Mouse (Mus musculus) heart, embryonic 15.5 days (tissue): Measurements from ENCODE around the gene Gm17304. TPM values are rescaled to one million over a fixed set of nuclear protein-coding genes. Genes with fewer than 3 reads are reported as not detected.
A peak's percentile ranks its signal among the peaks of the same experiment; 100 is the strongest.

Experiments used
- ATAC-seq: fragments of 200-750 bp; cut with Nextera tagmentation; replicated peaks from 2 replicates; pipeline ENCODE4 v1.8.0; 2017; ENCODE audit warnings: low read depth, moderate TSS enrichment; ENCODE audit not compliant: insufficient number of reproducible peaks, insufficient read depth, low FRiP score
- H3K27ac ChIP-seq: fragments of 300-500 bp; sonication (generic); 2 replicates; pipeline ENCODE4 v1.5.1; 2015; ENCODE audit warnings: mild to moderate bottlenecking, inconsistent platforms
- H3K27me3 ChIP-seq: fragments of 300-500 bp; sonication (generic); 2 replicates; pipeline ENCODE4 v1.6.1; 2015; ENCODE audit warnings: inconsistent platforms
- H3K36me3 ChIP-seq: fragments of 300-500 bp; sonication (generic); 2 replicates; pipeline ENCODE4 v1.6.1; 2015; ENCODE audit warnings: mild to moderate bottlenecking, inconsistent platforms
- H3K4me1 ChIP-seq: fragments of 300-500 bp; sonication (generic); replicated peaks from 2 replicates; pipeline ENCODE4 v1.6.1; 2015; ENCODE audit warnings: inconsistent platforms
- H3K4me2 ChIP-seq: fragments of 300-500 bp; sonication (generic); 2 replicates; pipeline ENCODE4 v1.6.1; 2015; ENCODE audit warnings: inconsistent platforms, mild to moderate bottlenecking, moderate library complexity
- H3K4me3 ChIP-seq: fragments of 300-500 bp; sonication (generic); 2 replicates; pipeline ENCODE4 v1.5.1; 2015; ENCODE audit warnings: mild to moderate bottlenecking, inconsistent platforms
- H3K9ac ChIP-seq: fragments of 300-500 bp; sonication (generic); 2 replicates; pipeline ENCODE4 v1.6.1; 2015; ENCODE audit warnings: mild to moderate bottlenecking, inconsistent platforms
- H3K9me3 ChIP-seq: fragments of 300-500 bp; sonication (generic); replicated peaks from 2 replicates; pipeline ENCODE4 v1.6.1; 2016; ENCODE audit warnings: inconsistent platforms
- WGBS: fragments of 180-500 bp; shearing (Covaris S2); methylation state at CpG from one replicate; pipeline ENCODE4 v1.1.7; 2015; ENCODE audit warnings: mixed read lengths; 5-methylcytosine and 5-hydroxymethylcytosine counted together
- polyA plus RNA-seq: library from polyadenylated mRNA; unstranded; fragments of >200 nt; fragmentation: Nextera tagmentation; extraction: Ambion mirVana; gene quantifications from 2 replicates; pipeline ENCODE4 v1.2.1, GENCODE M21; 2015

The Gm17304 gene
- polyA plus RNA-seq, result not detected in 2 replicates

GRCm38 (mm10) chr5:106608798-106609197 lies at the start of gene Gm17304:
Gm17304 (plus strand) TSS chr5:106609098.
- 90% methylated on average over 4 of the region's 4 CpGs for WGBS
- H3K9me3 ChIP-seq, result no peaks in the 10 kb centered on the region
- peaks cover 9% of the 10 kb centered on the region for H3K36me3 ChIP-seq
- ATAC-seq, result no peak
- H3K9ac ChIP-seq, result no peak within 1 kb of the TSS
- 0 out of 2 replicates have a peak, but pooled peaks cover 7% of the 10 kb centered on the region for H3K4me1 ChIP-seq
- no peak within 1 kb of the TSS for H3K4me3 ChIP-seq
- H3K27ac ChIP-seq, result no peak within 1 kb of the TSS
- no peak within 1 kb of the TSS for H3K4me2 ChIP-seq
- no peaks in the 10 kb centered on the region for H3K27me3 ChIP-seq

- Histone ChIP-seq H3K4me2 (peak overlapping the region; percentile 69), H3K9me3 (no peaks in the 10 kb centered on the region), H3K4me3 (peak overlapping the region; percentile 42), H3K27me3 (peaks cover 95% of the 10 kb centered on the region), H3K4me1 (peaks cover 10% of the 10 kb centered on the region), H3K9ac (peak overlapping the region; percentile 21; the same call in 1 of the 2 replicates), H3K36me3 (no peaks in the 10 kb centered on the region), H3K27ac (no peak overlapping the region)
- 4% methylated on average over 40 of the region's 40 CpGs for WGBS
- ATAC-seq, result no peak
Measured at GRCm38 (mm10) chr5:106560631-106561498, 48.0 kb upstream of the Gm17304 start.

- peaks cover 10% of the 10 kb centered on the region for H3K4me1 ChIP-seq
- peak overlapping the region; percentile 42 for H3K4me3 ChIP-seq
- 12% methylated on average over 8 of the region's 8 CpGs for WGBS
- no peaks in the 10 kb centered on the region for H3K36me3 ChIP-seq
- H3K9me3 ChIP-seq, result no peaks in the 10 kb centered on the region
- H3K27ac ChIP-seq, result no peak overlapping the region
- H3K9ac ChIP-seq, result 0 out of 2 replicates have a peak overlapping the region, but pooled peaks have one; percentile 21
- ATAC-seq, result no peak
- H3K27me3 ChIP-seq, result peaks cover 99% of the 10 kb centered on the region
- peak overlapping the region; percentile 69 for H3K4me2 ChIP-seq
Measured at GRCm38 (mm10) chr5:106561499-106561822, 47.4 kb upstream of the Gm17304 start.

GRCm38 (mm10) chr5:106566025-106566424 lies 42.9 kb upstream of the Gm17304 start:
- H3K4me3 ChIP-seq, result no peak overlapping the region
- H3K9ac ChIP-seq, result no peak overlapping the region
- H3K4me2 ChIP-seq, result no peak overlapping the region
- peaks cover 69% of the 10 kb centered on the region for H3K27me3 ChIP-seq
- no peaks in the 10 kb centered on the region for H3K36me3 ChIP-seq
- peaks cover 5% of the 10 kb centered on the region for H3K4me1 ChIP-seq
- H3K9me3 ChIP-seq, result no peaks in the 10 kb centered on the region
- H3K27ac ChIP-seq, result no peak overlapping the region
- 40% methylated on average over 6 of the region's 6 CpGs for WGBS
- ATAC-seq, result no peak

- Histone ChIP-seq H3K27me3 (peaks cover 9% of the 10 kb centered on the region), H3K9ac (peak overlapping the region; percentile 56), H3K4me1 (peaks cover 6% of the 10 kb centered on the region), H3K36me3 (no peaks in the 10 kb centered on the region), H3K4me2 (peak overlapping the region; percentile 99), H3K27ac (no peak overlapping the region), H3K4me3 (peak overlapping the region; percentile 65), H3K9me3 (no peaks in the 10 kb centered on the region)
- ATAC-seq, result peak; percentile 45
- 5% methylated on average over 55 of the region's 55 CpGs for WGBS
Measured at GRCm38 (mm10) chr5:106573742-106574559, 34.9 kb upstream of the Gm17304 start.

- Histone ChIP-seq H3K9ac (peak overlapping the region; percentile 56), H3K9me3 (no peaks in the 10 kb centered on the region), H3K36me3 (no peaks in the 10 kb centered on the region), H3K4me3 (peak overlapping the region; percentile 65), H3K4me2 (peak overlapping the region; percentile 99), H3K27me3 (peaks cover 4% of the 10 kb centered on the region), H3K4me1 (peaks cover 6% of the 10 kb centered on the region), H3K27ac (no peak overlapping the region)
- peak; percentile 89 for ATAC-seq
- 1% methylated on average over 44 of the region's 45 CpGs for WGBS
Measured at GRCm38 (mm10) chr5:106574560-106574946, 34.3 kb upstream of the Gm17304 start.

GRCm38 (mm10) chr5:106575098-106575497 lies 33.8 kb upstream of the Gm17304 start:
- H3K4me3 ChIP-seq, result peak overlapping the region; percentile 65
- no peak overlapping the region for H3K27ac ChIP-seq
- no peaks in the 10 kb centered on the region for H3K36me3 ChIP-seq
- peaks cover 6% of the 10 kb centered on the region for H3K4me1 ChIP-seq
- no peaks in the 10 kb centered on the region for H3K9me3 ChIP-seq
- ATAC-seq, result no peak
- H3K4me2 ChIP-seq, result peak overlapping the region; percentile 99
- peaks cover 4% of the 10 kb centered on the region for H3K27me3 ChIP-seq
- WGBS, result 31% methylated on average over 4 of the region's 4 CpGs
- no peak overlapping the region for H3K9ac ChIP-seq

GRCm38 (mm10) chr5:106577237-106577888 lies 31.5 kb upstream of the Gm17304 start:
- 81% methylated on average over 9 of the region's 9 CpGs for WGBS
- H3K36me3 ChIP-seq, result no peaks in the 10 kb centered on the region
- H3K4me2 ChIP-seq, result no peak overlapping the region
- no peak overlapping the region for H3K9ac ChIP-seq
- peaks cover 6% of the 10 kb centered on the region for H3K4me1 ChIP-seq
- H3K9me3 ChIP-seq, result no peaks in the 10 kb centered on the region
- no peak for ATAC-seq
- no peak overlapping the region for H3K4me3 ChIP-seq
- no peak overlapping the region for H3K27ac ChIP-seq
- H3K27me3 ChIP-seq, result peaks cover 4% of the 10 kb centered on the region

GRCm38 (mm10) chr5:106580943-106581342 lies 28.0 kb upstream of the Gm17304 start:
- no peak overlapping the region for H3K9ac ChIP-seq
- H3K36me3 ChIP-seq, result no peaks in the 10 kb centered on the region
- H3K27ac ChIP-seq, result no peak overlapping the region
- H3K4me1 ChIP-seq, result no peaks in the 10 kb centered on the region
- 70% methylated on average over 7 of the region's 7 CpGs for WGBS
- no peaks in the 10 kb centered on the region; the same call in 1 of the 2 replicates for H3K27me3 ChIP-seq
- H3K4me2 ChIP-seq, result no peak overlapping the region
- ATAC-seq, result no peak
- H3K4me3 ChIP-seq, result no peak overlapping the region
- no peaks in the 10 kb centered on the region for H3K9me3 ChIP-seq

- Histone ChIP-seq H3K4me3 (no peak overlapping the region), H3K36me3 (0 out of 2 replicates have a peak, but pooled peaks cover 6% of the 10 kb centered on the region), H3K9me3 (no peaks in the 10 kb centered on the region), H3K4me1 (no peaks in the 10 kb centered on the region), H3K4me2 (no peak overlapping the region), H3K9ac (no peak overlapping the region), H3K27me3 (no peaks in the 10 kb centered on the region), H3K27ac (no peak overlapping the region)
- no peak for ATAC-seq
- 86% methylated on average over 9 of the region's 9 CpGs for WGBS
Measured at GRCm38 (mm10) chr5:106589006-106589405, 19.9 kb upstream of the Gm17304 start.

GRCm38 (mm10) chr5:106589670-106590069 lies 19.2 kb upstream of the Gm17304 start:
- Histone ChIP-seq H3K4me1 (no peaks in the 10 kb centered on the region), H3K4me2 (no peak overlapping the region), H3K36me3 (0 out of 2 replicates have a peak, but pooled peaks cover 6% of the 10 kb centered on the region), H3K4me3 (no peak overlapping the region), H3K27ac (no peak overlapping the region), H3K9ac (no peak overlapping the region), H3K27me3 (no peaks in the 10 kb centered on the region), H3K9me3 (no peaks in the 10 kb centered on the region)
- 89% methylated on average over 11 of the region's 11 CpGs for WGBS
- ATAC-seq, result no peak
